Mouse (Mus musculus) lung, postnatal 0 days (tissue): ENCODE measurements around the gene Tapbp. TPM values are rescaled to one million over a fixed set of nuclear protein-coding genes. Genes with fewer than 3 reads are reported as not detected.

ENCODE experiments used
- ATAC-seq: fragments of 200-750 bp; cut with Nextera tagmentation; 2 replicates; pipeline ENCODE4 v1.8.0; 2017; ENCODE audit warnings: moderate library complexity
- DNase-seq: peaks from one replicate; pipeline ENCODE4 v3.0.0-alpha.2; 2016; ENCODE audit warnings: low spot score
- H3K27ac ChIP-seq: fragments of 300-500 bp; sonication (generic); 2 replicates; pipeline ENCODE4 v1.5.1; 2014; ENCODE audit warnings: antibody characterized with exemption, mild to moderate bottlenecking, low read length, mixed read lengths
- H3K27me3 ChIP-seq: fragments of 300-500 bp; sonication (generic); replicated peaks from 2 replicates; pipeline ENCODE4 v1.6.1; 2014; ENCODE audit warnings: low read length, mixed read lengths; ENCODE audit not compliant: insufficient read depth
- H3K36me3 ChIP-seq: fragments of 300-500 bp; sonication (generic); 2 replicates; pipeline ENCODE4 v1.6.1; 2014; ENCODE audit warnings: low read length, mixed read lengths; ENCODE audit not compliant: insufficient read depth
- H3K4me1 ChIP-seq: fragments of 300-500 bp; sonication (generic); 2 replicates; pipeline ENCODE4 v1.6.1; 2014; ENCODE audit warnings: antibody characterized with exemption, low read depth, low read length, mixed read lengths; ENCODE audit not compliant: insufficient read depth
- H3K4me2 ChIP-seq: fragments of 300-500 bp; sonication (generic); replicated peaks from 2 replicates; pipeline ENCODE4 v1.6.1; 2014; ENCODE audit warnings: low read depth, mild to moderate bottlenecking, low read length, moderate library complexity, mixed read lengths
- H3K4me3 ChIP-seq: fragments of 300-500 bp; sonication (generic); 2 replicates; pipeline ENCODE4 v1.5.1; 2014; ENCODE audit warnings: low read depth, low read length
- H3K9ac ChIP-seq: fragments of 300-500 bp; sonication (generic); replicated peaks from 2 replicates; pipeline ENCODE4 v1.6.1; 2014; ENCODE audit warnings: low read depth, mild to moderate bottlenecking
- H3K9me3 ChIP-seq: fragments of 300-500 bp; sonication (generic); 2 replicates; pipeline ENCODE4 v1.6.1; 2016; ENCODE audit warnings: low read length, mixed read lengths
- CTCF ChIP-seq: IDR thresholded peaks from 2 replicates; pipeline ENCODE4 v1.5.1; 2016; ENCODE audit warnings: antibody characterized with exemption, mild to moderate bottlenecking
- EP300 ChIP-seq: IDR thresholded peaks from 2 replicates; pipeline ENCODE4 v1.6.1; 2016; ENCODE audit warnings: antibody characterized with exemption, mild to moderate bottlenecking, control low read depth
- WGBS: fragments of 180-500 bp; shearing (Covaris S2); extraction: QIAGEN DNeasy Blood & Tissue Kit; methylation state at CpG from one replicate; pipeline ENCODE4 v1.1.7; 2014; 5-methylcytosine and 5-hydroxymethylcytosine counted together
- polyA plus RNA-seq: library from polyadenylated mRNA; unstranded; fragments of >200 nt; fragmentation: Nextera tagmentation; extraction: Ambion mirVana; gene quantifications from 2 replicates; pipeline ENCODE4 v1.2.1, GENCODE M21; 2015

The Tapbp gene
- polyA plus RNA-seq, 1 experiment from 2014 or later: 102 TPM

DNA sequence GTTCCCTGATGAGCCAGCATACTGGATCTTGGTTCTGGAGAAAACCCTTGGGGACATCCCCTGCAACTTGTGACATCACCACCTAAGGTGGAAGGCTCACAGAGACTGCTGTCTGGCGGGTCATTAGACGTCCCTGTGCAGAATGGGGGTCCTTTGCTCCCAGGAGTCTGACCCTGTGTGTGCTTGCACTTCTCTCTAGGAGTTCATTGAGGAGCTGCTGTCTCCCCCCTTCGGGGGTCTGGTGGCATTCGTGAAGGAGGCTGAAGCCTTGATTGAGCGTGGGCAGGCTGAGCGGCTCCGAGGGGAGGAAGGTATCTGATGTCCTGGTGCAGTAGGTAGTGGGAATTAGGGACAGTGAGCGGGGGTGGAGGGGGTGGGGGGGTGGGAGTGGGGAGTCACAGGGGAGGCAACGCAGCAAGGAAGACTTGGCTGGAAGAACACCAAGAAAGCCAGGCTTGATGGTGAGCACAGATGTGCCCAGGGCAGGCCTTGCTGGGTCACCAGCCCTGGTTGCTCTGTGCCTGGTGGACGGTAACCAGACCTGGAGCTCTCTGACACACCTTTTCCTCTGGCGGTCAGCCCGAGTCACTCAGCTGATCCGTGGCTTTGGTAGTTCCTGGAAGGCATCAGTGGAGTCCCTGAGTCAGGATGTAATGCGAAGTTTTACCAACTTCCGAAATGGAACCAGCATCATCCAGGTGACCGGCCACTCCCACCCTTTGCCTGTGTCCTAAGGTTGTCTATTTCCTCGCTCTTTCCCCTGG, 49.6 kb downstream of the Tapbp start:
- ATAC-seq (no peak), DNase-seq (no peak)
- Histone ChIP-seq H3K27me3 (no peaks in the 10 kb centered on the region), H3K27ac (no peak overlapping the region), H3K4me3 (no peak overlapping the region), H3K36me3 (peaks cover 8% of the 10 kb centered on the region; the same call in 1 of the 2 replicates), H3K4me2 (no peak overlapping the region), H3K4me1 (no peaks in the 10 kb centered on the region), H3K9ac (no peak overlapping the region), H3K9me3 (no peaks in the 10 kb centered on the region)
- TF ChIP-seq CTCF (no peak), EP300 (no peak)
- WGBS: 89% methylated on average over 17 of the region's 17 CpGs

DNA sequence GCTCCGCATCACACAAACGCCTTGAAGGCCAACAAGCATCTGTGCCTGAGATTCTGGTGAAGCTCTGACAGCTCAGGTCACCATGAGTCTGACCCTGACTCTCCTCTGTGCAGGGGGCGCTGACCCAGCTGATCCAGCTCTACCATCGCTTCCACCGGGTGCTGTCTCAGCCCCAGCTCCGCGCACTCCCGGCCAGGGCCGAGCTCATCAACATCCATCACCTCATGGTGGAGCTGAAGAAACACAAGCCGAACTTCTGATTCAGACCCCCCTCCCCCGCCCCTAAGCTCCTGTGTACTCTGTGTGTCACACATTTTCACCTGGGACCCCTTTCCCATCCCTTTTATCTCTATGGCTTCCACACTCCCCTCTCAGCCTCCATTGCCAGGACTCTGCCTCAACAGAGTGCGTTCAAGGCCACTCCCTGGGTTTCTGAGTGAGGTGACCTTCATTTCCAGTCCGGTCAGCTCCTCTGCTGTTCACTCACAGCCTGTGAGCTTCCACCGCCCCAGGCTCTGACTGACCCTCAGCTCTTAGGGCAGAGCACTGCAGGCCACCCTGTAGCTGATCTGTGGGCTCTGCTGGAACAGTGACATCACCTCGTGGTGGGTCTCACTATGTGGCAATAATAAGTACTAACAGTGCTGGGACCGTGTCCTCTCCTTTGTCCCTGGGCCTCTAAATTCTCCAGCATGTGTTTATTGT, 50.3 kb downstream of the Tapbp start:
- Histone ChIP-seq H3K27ac (no peak overlapping the region), H3K4me1 (no peaks in the 10 kb centered on the region), H3K4me2 (no peak overlapping the region), H3K27me3 (no peaks in the 10 kb centered on the region), H3K4me3 (no peak overlapping the region), H3K36me3 (peaks cover 8% of the 10 kb centered on the region; the same call in 1 of the 2 replicates), H3K9ac (no peak overlapping the region), H3K9me3 (no peaks in the 10 kb centered on the region)
- WGBS: 75% methylated on average over 16 of the region's 16 CpGs
- no peak for ATAC-seq
- TF ChIP-seq EP300 (no peak), CTCF (no peak)
- DNase-seq: no peak

GRCm38 (mm10) chr17:33968489-33968888, 52.8 kb downstream of the Tapbp start:
- H3K27me3 ChIP-seq: no peaks in the 10 kb centered on the region
- H3K9me3 ChIP-seq: no peaks in the 10 kb centered on the region
- no peak overlapping the region for H3K9ac ChIP-seq
- no peak overlapping the region for H3K4me2 ChIP-seq
- ATAC-seq (peak; percentile 85), DNase-seq (peak; percentile 83)
- WGBS: 5% methylated on average over 9 of the region's 9 CpGs
- H3K4me3 ChIP-seq: no peak overlapping the region
- no peaks in the 10 kb centered on the region for H3K36me3 ChIP-seq
- no peak overlapping the region for H3K27ac ChIP-seq
- H3K4me1 ChIP-seq: no peaks in the 10 kb centered on the region
- TF ChIP-seq CTCF: peak; percentile 93
- no peak for TF ChIP-seq EP300

GRCm38 (mm10) chr17:33968927-33969326, 53.2 kb downstream of the Tapbp start:
- H3K27ac ChIP-seq: no peak overlapping the region
- peak; percentile 76 for ATAC-seq
- H3K9ac ChIP-seq: no peak overlapping the region
- 26% methylated on average over 5 of the region's 5 CpGs for WGBS
- no peaks in the 10 kb centered on the region for H3K36me3 ChIP-seq
- H3K4me2 ChIP-seq: no peak overlapping the region
- no peak overlapping the region for H3K4me3 ChIP-seq
- no peaks in the 10 kb centered on the region for H3K9me3 ChIP-seq
- no peaks in the 10 kb centered on the region for H3K4me1 ChIP-seq
- no peaks in the 10 kb centered on the region for H3K27me3 ChIP-seq
- DNase-seq: peak; percentile 78
- TF ChIP-seq CTCF: peak; percentile 61
- no peak for TF ChIP-seq EP300

- ATAC-seq: no peak
- no peak for DNase-seq
- TF ChIP-seq CTCF (peak; percentile 45), EP300 (no peak)
These were observed 53.7 kb downstream of the Tapbp start for GRCm38 (mm10) chr17:33969394-33969793.

GRCm38 (mm10) chr17:33972691-33973090, 57.0 kb downstream of the Tapbp start:
- H3K36me3 ChIP-seq: no peaks in the 10 kb centered on the region
- H3K4me1 ChIP-seq: no peaks in the 10 kb centered on the region
- ATAC-seq: peak; percentile 46
- WGBS: 35% methylated on average over 1 of the region's 1 CpGs
- TF ChIP-seq EP300 (no peak), CTCF (no peak)
- no peaks in the 10 kb centered on the region for H3K27me3 ChIP-seq
- no peak overlapping the region for H3K9ac ChIP-seq
- no peaks in the 10 kb centered on the region for H3K9me3 ChIP-seq
- H3K4me2 ChIP-seq: no peak overlapping the region
- H3K4me3 ChIP-seq: no peak overlapping the region
- H3K27ac ChIP-seq: no peak overlapping the region
- DNase-seq: peak; percentile 67

More at GRCm38 (mm10) chr17:33969394-33969793, 53.7 kb downstream of the Tapbp start:
- H3K27ac ChIP-seq: no peak overlapping the region
- no peak overlapping the region for H3K4me2 ChIP-seq
- 75% methylated on average over 4 of the region's 4 CpGs for WGBS
- no peaks in the 10 kb centered on the region for H3K36me3 ChIP-seq
- no peaks in the 10 kb centered on the region for H3K4me1 ChIP-seq
- H3K9me3 ChIP-seq: no peaks in the 10 kb centered on the region
- no peak overlapping the region for H3K4me3 ChIP-seq
- H3K9ac ChIP-seq: no peak overlapping the region
- H3K27me3 ChIP-seq: no peaks in the 10 kb centered on the region
